Mouse (Mus musculus) mesoderm, embryonic 11.5 days (tissue): ENCODE results near the gene Ctla2b.
"Not testable (repeated sequence)": the region's sequence is repeated elsewhere in the genome, so short reads cannot be mapped to it uniquely, and the experiment has no call there.

Experiments
- DNase-seq: peaks from one replicate; pipeline ENCODE4 v3.0.0-alpha.2; 2012; ENCODE audit warnings: low read depth, low spot score

The Ctla2b gene

DNA sequence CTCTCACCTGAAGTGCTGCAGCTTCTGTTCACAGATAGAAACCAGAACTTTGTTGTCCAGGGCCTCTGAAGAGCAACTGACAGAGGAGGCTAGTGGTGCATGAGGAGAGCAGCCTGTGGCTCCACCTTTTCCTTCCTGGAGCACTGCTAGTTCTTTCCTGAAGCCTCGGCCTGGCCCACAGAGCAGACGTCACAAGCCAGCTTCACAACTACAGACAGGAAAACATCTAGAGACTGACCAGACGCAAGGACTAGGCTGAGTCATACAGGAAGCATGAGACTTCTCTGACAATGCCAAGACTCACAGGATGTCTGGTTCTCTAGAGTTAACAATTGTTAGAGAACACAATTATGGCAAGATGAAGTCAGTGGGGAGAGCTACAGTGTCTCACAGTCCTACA, at the start of gene Ctla2b:
Gene Ctla2b (minus strand): TSS at position 120 of the 400 bp plus-strand sequence.
- DNase-seq = no peak

DNA sequence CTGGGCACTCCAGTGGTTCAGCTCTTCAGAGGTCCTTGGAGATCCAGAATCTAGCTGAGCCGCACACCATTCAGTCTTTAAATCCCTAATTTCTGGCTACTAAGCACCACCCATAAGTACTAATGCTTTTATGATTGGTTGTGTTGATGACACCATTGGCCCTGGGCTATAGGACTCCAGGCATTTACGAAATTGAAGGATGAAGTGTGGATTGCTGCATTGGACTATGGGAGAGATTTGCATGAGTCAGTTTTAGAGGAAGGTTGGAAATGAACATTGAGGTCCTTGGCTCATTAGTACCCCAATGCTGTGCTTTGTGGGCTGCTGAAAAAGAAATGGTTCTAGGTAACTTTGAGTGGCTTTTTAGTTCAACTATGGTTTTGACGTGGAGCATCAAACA, 44.6 kb upstream of the Ctla2b start, which contains the start of gene Tpbpa:
Gene Tpbpa (minus strand): TSS at position 101 of the 400 bp plus-strand sequence.
- DNase-seq = not testable (repeated sequence)

DNA sequence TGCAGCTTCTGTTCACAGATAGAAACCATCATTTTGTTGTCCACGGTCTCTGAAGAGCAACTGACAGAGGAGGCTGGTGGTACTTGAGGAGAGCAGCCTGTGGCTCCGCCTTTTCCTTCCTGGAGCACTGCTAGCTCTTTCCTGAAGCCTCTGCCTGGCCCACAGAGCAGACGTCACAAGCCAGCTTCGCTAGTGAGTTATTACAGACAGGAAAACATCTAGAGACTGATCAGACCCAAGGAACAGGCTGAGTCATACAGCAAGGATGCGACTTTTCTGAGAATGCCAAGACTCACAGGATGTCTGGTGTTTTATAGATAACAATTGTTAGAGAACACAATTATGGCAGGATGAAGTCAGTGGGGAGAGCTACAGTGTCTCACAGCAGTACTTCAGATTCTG, 39.3 kb upstream of the Ctla2b start, which contains the start of the genes Gm49391 and Ctla2a:
Gene Gm49391 (minus strand): TSS at position 72 of the 402 bp plus-strand sequence.
Gene Ctla2a (minus strand): TSS at position 126 of the 402 bp plus-strand sequence.
- DNase-seq = peak; percentile 7

DNA sequence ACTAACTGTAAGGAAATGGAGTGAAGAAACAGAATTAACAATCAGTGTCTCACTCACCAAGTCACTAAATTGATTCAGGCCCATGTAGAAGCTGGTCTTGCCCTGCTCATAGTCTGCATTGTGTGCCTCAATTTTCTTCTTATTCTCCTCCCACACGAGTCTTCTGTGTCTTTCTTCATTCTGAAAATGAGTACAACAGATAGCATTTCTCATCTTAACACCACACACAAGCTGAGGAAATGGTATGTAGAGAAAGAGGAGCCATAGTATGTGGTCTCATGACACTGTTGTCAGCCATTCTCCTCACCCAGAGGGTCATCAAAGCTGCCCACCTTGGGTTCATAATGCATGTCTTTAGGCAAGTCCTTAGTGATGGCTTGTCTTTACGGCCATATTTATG, 38.2 kb upstream of the Ctla2b start, which contains the start of gene Gm49393:
Gene Gm49393 (minus strand): TSS at position 101 of the 400 bp plus-strand sequence.
- not testable (repeated sequence) for DNase-seq

DNA sequence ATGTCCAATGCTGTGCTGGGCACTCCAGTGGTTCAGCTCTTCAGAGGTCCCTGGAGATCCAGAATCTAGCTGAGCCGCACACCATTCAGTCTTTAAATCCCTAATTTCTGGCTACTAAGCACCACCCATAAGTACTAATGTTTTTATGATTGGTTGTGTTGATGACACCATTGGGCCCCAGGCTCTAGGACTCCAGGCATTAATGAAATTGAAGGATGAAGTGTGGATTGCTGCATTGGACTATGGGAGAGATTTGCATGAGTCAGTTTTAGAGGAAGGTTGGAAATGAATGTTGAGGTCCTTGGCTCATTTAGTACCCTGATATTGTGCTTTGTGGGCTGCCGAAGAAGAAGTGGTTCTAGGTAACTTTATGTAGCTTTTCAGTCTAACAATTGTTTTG, 7.5 kb upstream of the Ctla2b start, which contains the start of gene Tpbpb:
Gene Tpbpb (minus strand): TSS at position 101 of the 400 bp plus-strand sequence.
- not testable (repeated sequence) for DNase-seq

DNA sequence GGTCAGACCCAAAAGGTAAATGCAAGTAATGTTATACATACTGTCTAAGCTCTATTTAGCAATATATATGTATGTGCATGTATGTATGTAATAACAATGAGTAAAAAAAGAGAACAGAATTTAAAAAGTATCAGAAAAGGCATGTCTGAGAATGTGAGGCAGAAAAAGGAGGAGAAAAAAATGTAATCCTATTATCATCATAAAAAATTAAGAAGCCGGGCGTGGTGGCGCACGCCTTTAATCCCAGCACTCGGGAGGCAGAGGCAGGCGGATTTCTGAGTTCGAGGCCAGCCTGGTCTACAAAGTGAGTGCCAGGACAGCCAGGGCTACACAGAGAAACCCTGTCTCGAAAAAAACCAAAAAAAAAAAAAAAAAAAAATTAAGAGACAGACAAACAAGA, 453 bp downstream of the Ctla2b start, which contains the start of gene Gm49392:
Gene Gm49392 (minus strand): TSS at position 101 of the 400 bp plus-strand sequence.
- DNase-seq = not testable (repeated sequence)

DNA sequence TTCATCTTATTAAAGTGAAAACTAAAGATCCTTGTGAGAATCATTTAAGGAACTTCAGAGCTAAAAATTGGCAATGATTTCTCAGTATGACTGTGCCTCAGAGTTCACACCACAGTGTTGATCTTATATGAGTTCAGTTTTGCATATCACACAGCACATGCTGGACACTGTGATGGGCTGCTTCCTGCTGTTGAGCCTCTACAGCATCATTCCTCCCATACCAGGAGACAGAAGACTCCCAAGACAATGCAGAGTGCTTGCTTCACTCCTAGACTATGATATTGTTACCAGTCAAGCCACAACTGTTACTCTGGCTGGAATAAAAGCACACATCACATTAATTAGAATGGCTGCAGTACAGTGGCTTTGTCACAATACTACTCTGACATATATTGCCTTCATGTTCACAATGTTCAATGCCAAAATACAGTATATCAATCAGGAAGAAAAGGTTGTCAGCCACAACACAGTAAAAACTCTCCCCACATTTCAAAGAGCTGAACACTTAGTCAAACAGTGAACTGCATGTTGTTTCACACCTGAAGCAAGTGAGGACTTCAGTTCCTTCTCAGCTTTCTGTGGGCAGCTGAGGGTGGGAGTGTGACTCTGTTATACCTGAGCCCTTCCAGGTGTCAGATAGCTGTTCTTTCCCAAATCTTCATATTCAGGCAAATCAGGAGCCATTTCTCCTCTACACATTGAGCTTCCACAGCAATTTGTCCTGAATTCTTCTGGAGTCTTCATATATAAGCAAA, 1.7 kb downstream of the Ctla2b start:
- no peak for DNase-seq

DNA sequence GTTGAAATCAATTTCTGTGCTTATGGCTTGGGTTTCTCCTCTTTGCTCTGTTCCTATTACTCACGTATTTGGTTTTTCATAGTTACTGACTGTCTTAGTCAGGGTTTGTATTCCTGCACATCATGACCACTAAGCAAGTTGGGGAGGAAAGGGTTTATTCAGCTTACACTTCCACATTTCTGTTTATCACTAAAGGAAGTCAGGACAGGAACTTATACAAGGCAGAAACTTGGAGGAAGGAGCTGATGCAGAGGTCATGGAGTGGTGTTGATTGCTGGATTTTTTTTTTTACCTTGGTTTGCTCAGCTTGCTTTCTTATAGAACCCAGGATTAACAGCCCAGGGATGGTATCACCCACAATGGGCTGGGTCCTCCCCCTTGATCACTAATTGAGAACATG, 4.9 kb downstream of the Ctla2b start:
- DNase-seq = no peak

DNA sequence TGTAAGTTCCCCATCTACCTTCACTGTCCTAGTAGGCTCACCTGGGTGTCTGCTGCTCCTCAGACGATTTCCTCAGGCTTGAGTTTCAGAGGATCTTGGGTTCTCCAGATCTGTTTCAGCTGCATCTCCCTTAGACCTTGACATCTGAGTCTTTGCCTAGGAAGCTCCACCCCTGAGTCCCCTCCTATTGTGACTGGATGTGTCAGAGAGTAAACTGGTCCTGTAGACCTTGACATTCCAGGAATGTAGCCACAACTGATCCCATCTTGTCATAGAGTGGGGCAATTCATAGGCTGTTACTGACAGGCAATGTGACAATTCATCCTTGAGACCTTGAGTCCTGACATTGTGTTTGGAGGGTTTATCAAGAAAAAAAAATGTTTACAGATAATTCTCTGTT, 33.0 kb downstream of the Ctla2b start, which contains the start of gene 4930486L24Rik:
Gene 4930486L24Rik (minus strand): TSS at position 195 of the 400 bp plus-strand sequence.
- DNase-seq = no peak

DNA sequence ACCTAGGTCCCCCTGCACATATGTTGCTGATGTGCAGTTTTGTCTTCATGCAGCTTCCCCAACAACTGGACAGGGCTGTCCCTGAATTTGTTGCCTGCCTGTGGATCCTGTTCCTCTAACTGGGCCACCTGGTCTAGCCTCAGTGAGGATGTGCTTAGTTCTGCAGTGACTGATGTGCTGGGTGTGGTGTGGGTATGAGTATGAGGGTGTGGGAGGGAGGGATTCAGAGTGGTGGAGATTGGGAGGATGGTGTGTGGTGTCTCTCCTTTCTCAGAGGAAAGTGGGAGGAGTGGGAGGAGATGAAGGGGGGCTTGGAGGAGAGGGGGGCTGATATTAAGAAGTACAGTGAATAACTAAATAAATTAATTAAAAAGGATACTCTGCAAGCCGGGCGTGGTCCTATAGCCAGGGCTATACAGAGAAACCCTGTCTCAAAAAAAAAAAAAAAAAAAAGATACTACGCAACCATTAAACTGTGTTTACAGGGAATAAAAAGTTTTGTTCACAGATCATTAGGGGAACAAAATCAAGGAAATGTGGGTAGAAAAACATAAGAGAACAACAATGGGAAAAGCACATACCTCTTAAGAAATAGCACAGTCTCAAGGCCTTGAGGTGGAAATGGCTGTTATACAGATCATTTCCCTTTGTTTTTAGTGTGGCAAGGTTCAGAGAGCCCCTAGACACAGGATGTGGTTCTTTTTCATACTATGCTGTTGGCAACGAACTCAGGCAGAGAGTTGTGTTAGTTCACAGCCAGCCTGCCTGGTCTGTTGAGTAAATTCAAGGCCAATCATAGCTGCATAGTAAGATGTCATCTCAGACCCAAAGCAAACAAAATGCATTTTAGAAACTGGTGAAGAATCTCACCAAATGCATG, 48.8 kb downstream of the Ctla2b start:
- no peak for DNase-seq
